Mouse (Mus musculus): ENCODE measurements around the gene Ncbp2. TPM values are rescaled to one million over a fixed set of nuclear protein-coding genes. Genes with fewer than 3 reads are reported as not detected.

Ncbp2 gene
- polyA plus RNA-seq, 1 experiment from 2014 or later, result 106 TPM

- no peak overlapping the region for H3K4me2 ChIP-seq
- no peak overlapping the region for H3K27ac ChIP-seq (replicated peaks)
- H3K27me3 ChIP-seq, result no peaks in the 10 kb centered on the region
- no peaks in the 10 kb centered on the region for H3K9me3 ChIP-seq
- no peaks in the 10 kb centered on the region for H3K4me1 ChIP-seq (replicated peaks)
- peaks cover 49% of the 10 kb centered on the region for H3K36me3 ChIP-seq
- no peak overlapping the region for H3K9ac ChIP-seq
- no peak overlapping the region for H3K4me3 ChIP-seq
- 98% methylated on average over 4 of the region's 4 CpGs for WGBS
- no peak for ATAC-seq (ENCODE audit: low read depth)
These were observed 44.9 kb downstream of the Ncbp2 start for GRCm38 (mm10) chr16:31993195-31993594.

- Histone ChIP-seq H3K27ac (replicated peaks) (no peak overlapping the region), H3K36me3 (peaks cover 42% of the 10 kb centered on the region)
- no peak for ATAC-seq (ENCODE audit: low read depth)
These were observed 45.6 kb downstream of the Ncbp2 start for GRCm38 (mm10) chr16:31993946-31994345.

GRCm38 (mm10) chr16:31996371-31996770 lies 48.1 kb downstream of the Ncbp2 start:
- Histone ChIP-seq H3K4me2 (no peak overlapping the region), H3K4me1 (replicated peaks) (peaks cover 8% of the 10 kb centered on the region), H3K27ac (replicated peaks) (no peak overlapping the region), H3K4me3 (no peak overlapping the region), H3K9ac (no peak overlapping the region), H3K36me3 (peaks cover 37% of the 10 kb centered on the region), H3K27me3 (no peaks in the 10 kb centered on the region), H3K9me3 (no peaks in the 10 kb centered on the region)
- no peak for ATAC-seq (ENCODE audit: low read depth)
- 88% methylated on average over 5 of the region's 5 CpGs for WGBS

More at GRCm38 (mm10) chr16:31993946-31994345, 45.6 kb downstream of the Ncbp2 start:
- H3K4me2 ChIP-seq, result no peak overlapping the region
- H3K4me3 ChIP-seq, result no peak overlapping the region
- no peak overlapping the region for H3K9ac ChIP-seq
- H3K9me3 ChIP-seq, result no peaks in the 10 kb centered on the region
- H3K27me3 ChIP-seq, result no peaks in the 10 kb centered on the region
- H3K4me1 ChIP-seq (replicated peaks), result no peaks in the 10 kb centered on the region

- 2% methylated on average over 63 of the region's 66 CpGs for WGBS
- Histone ChIP-seq H3K4me3 (peak within 1 kb of the TSS; percentile 100), H3K4me1 (replicated peaks) (peaks cover 23% of the 10 kb centered on the region), H3K4me2 (peak within 1 kb of the TSS; percentile 94), H3K9ac (peak within 1 kb of the TSS; percentile 96), H3K27ac (replicated peaks) (peak within 1 kb of the TSS; percentile 83), H3K27me3 (no peaks in the 10 kb centered on the region), H3K9me3 (no peaks in the 10 kb centered on the region), H3K36me3 (0 out of 2 replicates have a peak, but pooled peaks cover 8% of the 10 kb centered on the region)
- ATAC-seq (ENCODE audit: low read depth), result peak; percentile 96
These were observed 54.5 kb downstream of the Ncbp2 start, which contains the start of gene Senp5 for GRCm38 (mm10) chr16:32002509-32003477. TSS of gene Senp5 (minus strand) at chr16:32003287.

- 0 out of 2 replicates have a peak, but pooled peaks cover 4% of the 10 kb centered on the region for H3K36me3 ChIP-seq
- no peaks in the 10 kb centered on the region for H3K9me3 ChIP-seq
- H3K27ac ChIP-seq (replicated peaks), result no peak overlapping the region
- H3K4me2 ChIP-seq, result no peak overlapping the region
- no peak overlapping the region for H3K9ac ChIP-seq
- no peaks in the 10 kb centered on the region for H3K27me3 ChIP-seq
- H3K4me1 ChIP-seq (replicated peaks), result peaks cover 23% of the 10 kb centered on the region
- 93% methylated on average over 3 of the region's 3 CpGs for WGBS
- no peak overlapping the region for H3K4me3 ChIP-seq
- no peak for ATAC-seq (ENCODE audit: low read depth)
These were observed 56.4 kb downstream of the Ncbp2 start for GRCm38 (mm10) chr16:32004731-32005130.

- no peak overlapping the region for H3K9ac ChIP-seq
- no peaks in the 10 kb centered on the region for H3K27me3 ChIP-seq
- 78% methylated on average over 10 of the region's 10 CpGs for WGBS
- H3K9me3 ChIP-seq, result no peaks in the 10 kb centered on the region
- no peak overlapping the region for H3K27ac ChIP-seq (replicated peaks)
- peaks cover 8% of the 10 kb centered on the region for H3K36me3 ChIP-seq
- ATAC-seq (ENCODE audit: low read depth), result no peak
- H3K4me2 ChIP-seq, result no peak overlapping the region
- H3K4me1 ChIP-seq (replicated peaks), result peaks cover under 1% of the 10 kb centered on the region
- H3K4me3 ChIP-seq, result no peak overlapping the region
These were observed 60.4 kb downstream of the Ncbp2 start for GRCm38 (mm10) chr16:32008529-32009293.

GRCm38 (mm10) chr16:32009913-32010312 lies 61.6 kb downstream of the Ncbp2 start:
- Histone ChIP-seq H3K27me3 (no peaks in the 10 kb centered on the region), H3K4me2 (no peak overlapping the region), H3K27ac (replicated peaks) (no peak overlapping the region), H3K4me1 (replicated peaks) (no peaks in the 10 kb centered on the region), H3K4me3 (no peak overlapping the region), H3K36me3 (peaks cover 8% of the 10 kb centered on the region), H3K9ac (no peak overlapping the region), H3K9me3 (no peaks in the 10 kb centered on the region)
- ATAC-seq (ENCODE audit: low read depth), result no peak
- 56% methylated on average over 5 of the region's 5 CpGs for WGBS

GRCm38 (mm10) chr16:32010330-32010729 lies 62.0 kb downstream of the Ncbp2 start:
- Histone ChIP-seq H3K4me1 (replicated peaks) (no peaks in the 10 kb centered on the region), H3K4me2 (no peak overlapping the region), H3K4me3 (no peak overlapping the region), H3K9ac (no peak overlapping the region), H3K36me3 (peaks cover 8% of the 10 kb centered on the region), H3K9me3 (no peaks in the 10 kb centered on the region), H3K27ac (replicated peaks) (no peak overlapping the region), H3K27me3 (no peaks in the 10 kb centered on the region)
- 79% methylated on average over 4 of the region's 4 CpGs for WGBS
- ATAC-seq (ENCODE audit: low read depth), result no peak

Small RNA genes lying within 50 kb of the gene (microRNA-seq; reads per million reads assigned to microRNA genes)
- not detected for gene Gm26269

Other genes starting within 250 kb of the Ncbp2 start
- 0.32 TPM in 2 replicates for gene Meltf, start 69.7 kb upstream of the Ncbp2 start, polyA plus RNA-seq (2015; fragmentation: Nextera tagmentation; extraction: Ambion mirVana)
- gene Pigz, start 14.7 kb upstream of the Ncbp2 start, polyA plus RNA-seq (2015; fragmentation: Nextera tagmentation; extraction: Ambion mirVana), result 2.0 and 4.3 TPM in 2 replicates
- 93.1 and 99.5 TPM in 2 replicates for gene 0610012G03Rik, start within 50 bp of the Ncbp2 start, polyA plus RNA-seq (2015; fragmentation: Nextera tagmentation; extraction: Ambion mirVana)
- 17.7 and 18.7 TPM in 2 replicates for gene Senp5, start 54.8 kb downstream of the Ncbp2 start, polyA plus RNA-seq (2015; fragmentation: Nextera tagmentation; extraction: Ambion mirVana)
- 30.7 and 33.0 TPM in 2 replicates for gene Pak2, start 130.8 kb downstream of the Ncbp2 start, polyA plus RNA-seq (2015; fragmentation: Nextera tagmentation; extraction: Ambion mirVana)
- gene Pigx, start 151.2 kb downstream of the Ncbp2 start, polyA plus RNA-seq (2015; fragmentation: Nextera tagmentation; extraction: Ambion mirVana), result 106 and 125 TPM in 2 replicates
- 48.7 and 51.2 TPM in 2 replicates for gene Cep19, start 151.3 kb downstream of the Ncbp2 start, polyA plus RNA-seq (2015; fragmentation: Nextera tagmentation; extraction: Ambion mirVana)
- 8.1 and 9.9 TPM in 2 replicates for gene Nrros, start 217.1 kb downstream of the Ncbp2 start, polyA plus RNA-seq (2015; fragmentation: Nextera tagmentation; extraction: Ambion mirVana)
- gene Bex6, start 231.3 kb downstream of the Ncbp2 start, polyA plus RNA-seq (2015; fragmentation: Nextera tagmentation; extraction: Ambion mirVana), result not detected in 2 replicates